Mouse (Mus musculus) forebrain, embryonic 11.5 days (tissue): Measurements from ENCODE around the gene Cyp1a1. TPM values are rescaled to one million over a fixed set of nuclear protein-coding genes. Genes with fewer than 3 reads are reported as not detected.
"Not testable (repeated sequence)": the region's sequence is repeated elsewhere in the genome, so short reads cannot be mapped to it uniquely, and the experiment has no call there.

Source experiments
- ATAC-seq: fragments of 200-750 bp; cut with Nextera tagmentation; replicated peaks from 2 replicates; pipeline ENCODE4 v1.8.0; 2017; ENCODE audit warnings: moderate TSS enrichment; ENCODE audit not compliant: low FRiP score
- DNase-seq: peaks from one replicate; pipeline ENCODE4 v3.0.0-alpha.2; 2017; ENCODE audit warnings: low spot score
- H3K27ac ChIP-seq: fragments of 300-500 bp; sonication (generic); 2 replicates; pipeline ENCODE4 v1.5.1; 2014; ENCODE audit warnings: low read depth, low read length
- H3K27me3 ChIP-seq: fragments of 300-500 bp; sonication (generic); 2 replicates; pipeline ENCODE4 v1.6.1; 2014; ENCODE audit warnings: mild to moderate bottlenecking, low read length, mixed read lengths; ENCODE audit not compliant: control insufficient read depth, insufficient read depth
- H3K36me3 ChIP-seq: fragments of 300-500 bp; sonication (generic); 2 replicates; pipeline ENCODE4 v1.6.1; 2014; ENCODE audit warnings: mild to moderate bottlenecking, low read length, moderate library complexity, mixed read lengths; ENCODE audit not compliant: control insufficient read depth, insufficient read depth
- H3K4me1 ChIP-seq: fragments of 300-500 bp; sonication (generic); replicated peaks from 2 replicates; pipeline ENCODE4 v1.6.1; 2014; ENCODE audit warnings: low read length, mixed read lengths; ENCODE audit not compliant: control insufficient read depth, insufficient read depth
- H3K4me2 ChIP-seq: fragments of 300-500 bp; sonication (generic); 2 replicates; pipeline ENCODE4 v1.6.1; 2014; ENCODE audit warnings: low read depth, mild to moderate bottlenecking, low read length, moderate library complexity, mixed read lengths; ENCODE audit not compliant: severe bottlenecking
- H3K4me3 ChIP-seq: fragments of 300-500 bp; sonication (generic); 2 replicates; pipeline ENCODE4 v1.5.1; 2014; ENCODE audit warnings: low read depth, low read length
- H3K9ac ChIP-seq: fragments of 300-500 bp; sonication (generic); 2 replicates; pipeline ENCODE4 v1.6.1; 2014; ENCODE audit warnings: low read length
- H3K9me3 ChIP-seq: fragments of 300-500 bp; sonication (generic); 2 replicates; pipeline ENCODE4 v1.6.1; 2016; ENCODE audit warnings: low read length, mixed read lengths; ENCODE audit not compliant: control insufficient read depth
- WGBS: fragments of 180-500 bp; shearing (Covaris S2); extraction: QIAGEN DNeasy Blood & Tissue Kit; methylation state at CpG from one replicate; pipeline ENCODE4 v1.1.7; 2014; 5-methylcytosine and 5-hydroxymethylcytosine counted together
- polyA plus RNA-seq: library from polyadenylated mRNA; unstranded; fragments of >200 nt; fragmentation: Nextera tagmentation; extraction: Ambion mirVana; gene quantifications from 2 replicates; pipeline ENCODE4 v1.2.1, GENCODE M21; 2014

Cyp1a1 gene
- polyA plus RNA-seq, 1 experiment from 2014 or later = not detected

- 77% methylated on average over 1 of the region's 1 CpGs for WGBS
- ATAC-seq = no peak
These were observed 10.9 kb downstream of the Cyp1a1 start for GRCm38 (mm10) chr9:57698466-57699150.

DNA sequence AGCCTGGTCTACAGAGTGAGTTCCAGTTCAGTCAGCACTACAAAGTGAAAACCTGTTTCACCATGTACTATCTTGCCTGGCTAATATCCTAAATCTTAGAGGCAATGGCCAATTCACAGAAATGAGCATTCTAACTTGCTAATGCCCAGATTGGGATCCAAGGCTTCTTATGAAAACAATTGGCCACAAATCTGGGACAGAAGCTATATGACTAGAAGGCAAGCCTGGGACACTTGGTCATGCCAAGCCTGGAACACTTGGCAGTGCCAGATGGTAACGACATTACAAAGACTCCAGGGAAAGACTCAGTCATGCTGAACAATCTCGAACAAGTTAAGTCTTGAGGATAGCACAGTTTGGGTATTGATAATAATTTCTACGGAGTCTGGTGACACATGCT is 18.8 kb downstream of the Cyp1a1 start:
- WGBS = 86% methylated on average over 3 of the region's 3 CpGs
- ATAC-seq = no peak

More at GRCm38 (mm10) chr9:57698466-57699150, 10.9 kb downstream of the Cyp1a1 start:
- H3K27ac ChIP-seq = no peak overlapping the region
- H3K9me3 ChIP-seq = no peaks in the 10 kb centered on the region
- no peak overlapping the region for H3K9ac ChIP-seq
- DNase-seq = no peak
- H3K4me1 ChIP-seq = peaks cover 3% of the 10 kb centered on the region; the same call in 1 of the 2 replicates
- no peaks in the 10 kb centered on the region for H3K36me3 ChIP-seq
- H3K4me3 ChIP-seq = no peak overlapping the region
- H3K27me3 ChIP-seq = peaks cover 27% of the 10 kb centered on the region
- no peak overlapping the region for H3K4me2 ChIP-seq

DNA sequence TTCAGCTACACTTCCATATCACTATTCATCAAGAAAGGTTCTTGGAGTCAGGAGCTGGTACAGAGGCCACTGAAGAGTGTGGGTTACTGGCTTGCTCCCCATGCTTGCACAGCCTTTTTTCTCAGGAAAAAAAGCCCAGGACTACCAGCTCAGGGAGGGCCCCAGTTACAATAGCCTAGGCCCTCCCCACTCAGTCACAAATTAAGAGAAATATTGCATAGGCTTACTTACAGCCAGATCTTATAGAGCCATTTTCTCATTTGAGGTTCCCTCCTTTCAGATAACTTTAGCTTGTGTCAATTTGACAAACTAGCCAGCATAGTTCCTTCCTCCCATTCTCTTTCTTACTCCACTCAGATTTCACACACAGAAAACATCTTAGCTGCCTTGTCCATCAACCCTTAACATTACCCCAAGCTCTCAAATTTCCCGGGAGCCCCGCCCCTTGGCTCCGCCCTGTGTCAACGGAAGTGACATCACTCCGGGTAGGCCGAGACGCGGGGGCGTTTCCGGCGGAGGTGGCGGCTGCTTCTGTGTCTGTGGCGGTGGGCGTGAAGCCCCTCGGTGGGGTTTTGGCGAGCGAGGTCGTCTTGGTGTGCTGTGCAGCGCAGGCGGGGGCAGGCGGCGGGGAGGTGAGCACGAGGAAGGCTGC is 20.5 kb downstream of the Cyp1a1 start, which contains the start of gene Edc3:
Gene Edc3 (plus strand): TSS at position 473 of the 652 bp plus-strand sequence.
- Histone ChIP-seq H3K9ac (peak within 1 kb of the TSS; percentile 75), H3K36me3 (no peaks in the 10 kb centered on the region), H3K4me3 (peak within 1 kb of the TSS; percentile 91), H3K4me1 (peaks cover 2% of the 10 kb centered on the region; the same call in 1 of the 2 replicates), H3K4me2 (peak within 1 kb of the TSS; percentile 76), H3K27me3 (no peaks in the 10 kb centered on the region), H3K9me3 (no peaks in the 10 kb centered on the region; the same call in 1 of the 2 replicates), H3K27ac (peak within 1 kb of the TSS; percentile 57; the same call in 1 of the 2 replicates)
- ATAC-seq (peak; percentile 91), DNase-seq (peak; percentile 95)
- under 1% methylated on average over 23 of the region's 23 CpGs for WGBS

More for the DNA sequence above, 18.8 kb downstream of the Cyp1a1 start:
- no peaks in the 10 kb centered on the region for H3K27me3 ChIP-seq
- H3K36me3 ChIP-seq = no peaks in the 10 kb centered on the region
- H3K4me1 ChIP-seq = peaks cover 2% of the 10 kb centered on the region; the same call in 1 of the 2 replicates
- no peak overlapping the region for H3K27ac ChIP-seq
- no peaks in the 10 kb centered on the region; the same call in 1 of the 2 replicates for H3K9me3 ChIP-seq
- no peak overlapping the region for H3K4me2 ChIP-seq
- no peak overlapping the region for H3K4me3 ChIP-seq
- H3K9ac ChIP-seq = no peak overlapping the region
- DNase-seq = no peak

GRCm38 (mm10) chr9:57708720-57709274 is 21.1 kb downstream of the Cyp1a1 start:
- Histone ChIP-seq H3K4me1 (peaks cover 2% of the 10 kb centered on the region; the same call in 1 of the 2 replicates), H3K4me2 (peak overlapping the region; percentile 76), H3K27me3 (no peaks in the 10 kb centered on the region), H3K9me3 (no peaks in the 10 kb centered on the region; the same call in 1 of the 2 replicates), H3K9ac (peak overlapping the region; percentile 75), H3K4me3 (peak overlapping the region; percentile 91), H3K36me3 (no peaks in the 10 kb centered on the region), H3K27ac (peak overlapping the region; percentile 57; the same call in 1 of the 2 replicates)
- DNase-seq (no peak), ATAC-seq (peak; percentile 36)
- 5% methylated on average over 39 of the region's 39 CpGs for WGBS

- not testable (repeated sequence) for ATAC-seq, H3K4me1 ChIP-seq, DNase-seq, H3K27me3 ChIP-seq, H3K36me3 ChIP-seq, H3K9ac ChIP-seq, H3K4me3 ChIP-seq, H3K27ac ChIP-seq, H3K9me3 ChIP-seq, H3K4me2 ChIP-seq
- WGBS = 93% methylated on average over 5 of the region's 5 CpGs
These were observed 22.5 kb downstream of the Cyp1a1 start for GRCm38 (mm10) chr9:57710214-57710613.

DNA sequence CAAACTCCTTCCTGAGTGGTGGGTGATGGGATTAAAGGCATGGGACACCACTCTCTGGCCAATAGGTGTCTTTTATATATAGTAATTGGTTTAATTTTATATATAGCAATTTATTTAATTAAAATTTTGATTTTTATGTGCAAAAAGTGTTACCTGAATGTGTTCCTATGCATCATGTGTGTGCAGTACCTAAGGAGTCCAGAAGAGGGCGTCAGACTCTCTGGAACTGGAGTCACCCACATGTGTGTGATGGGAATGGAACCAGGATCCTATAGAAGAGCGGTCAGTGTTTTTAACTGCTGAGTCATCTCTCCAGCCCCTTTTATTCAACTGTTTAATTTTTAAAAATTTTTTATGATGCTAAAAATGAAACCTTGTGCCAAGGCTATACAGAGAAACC is 24.5 kb downstream of the Cyp1a1 start:
- Histone ChIP-seq H3K4me3 (no peak overlapping the region), H3K9ac (no peak overlapping the region), H3K27ac (no peak overlapping the region), H3K4me2 (no peak overlapping the region), H3K9me3 (no peaks in the 10 kb centered on the region; the same call in 1 of the 2 replicates), H3K4me1 (peaks cover 2% of the 10 kb centered on the region; the same call in 1 of the 2 replicates), H3K27me3 (no peaks in the 10 kb centered on the region), H3K36me3 (peaks cover 3% of the 10 kb centered on the region; the same call in 1 of the 2 replicates)
- WGBS = 76% methylated on average over 2 of the region's 2 CpGs
- no peak for DNase-seq
- no peak for ATAC-seq

DNA sequence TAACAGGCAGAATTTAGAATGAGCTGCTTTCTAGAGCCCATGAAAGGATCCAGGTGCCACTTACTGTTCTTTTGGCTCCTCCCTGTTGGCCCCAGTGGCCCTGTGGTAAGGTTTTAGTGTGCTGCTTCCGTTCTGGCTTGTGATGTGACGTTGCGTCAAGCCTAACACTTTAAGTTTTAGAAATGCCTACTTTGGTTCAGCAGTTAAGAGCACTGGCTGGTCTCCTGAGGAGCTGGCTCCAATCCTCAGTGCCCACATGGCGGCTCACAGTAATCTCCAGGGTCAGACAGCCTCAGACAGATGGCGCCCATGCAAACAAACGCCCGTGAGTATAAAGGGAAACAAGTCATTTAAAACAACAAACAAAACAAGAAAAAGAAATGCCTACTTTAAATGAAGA is 30.7 kb downstream of the Cyp1a1 start:
- Histone ChIP-seq H3K27me3 (no peaks in the 10 kb centered on the region), H3K4me2 (no peak overlapping the region), H3K4me1 (no peaks in the 10 kb centered on the region), H3K27ac (no peak overlapping the region), H3K4me3 (no peak overlapping the region), H3K36me3 (peaks cover 5% of the 10 kb centered on the region; the same call in 1 of the 2 replicates), H3K9ac (no peak overlapping the region), H3K9me3 (no peaks in the 10 kb centered on the region)
- no peak for ATAC-seq
- no peak for DNase-seq
- 90% methylated on average over 7 of the region's 7 CpGs for WGBS

GRCm38 (mm10) chr9:57720736-57721135 is 33.0 kb downstream of the Cyp1a1 start:
- ATAC-seq (no peak), DNase-seq (no peak)
- no peaks in the 10 kb centered on the region for H3K9me3 ChIP-seq
- peaks cover 3% of the 10 kb centered on the region; the same call in 1 of the 2 replicates for H3K36me3 ChIP-seq
- no peak overlapping the region for H3K9ac ChIP-seq
- no peak overlapping the region for H3K4me3 ChIP-seq
- no peaks in the 10 kb centered on the region for H3K27me3 ChIP-seq
- no peak overlapping the region for H3K4me2 ChIP-seq
- no peaks in the 10 kb centered on the region for H3K4me1 ChIP-seq
- H3K27ac ChIP-seq = no peak overlapping the region
- WGBS = 92% methylated on average over 3 of the region's 3 CpGs
